Mouse (Mus musculus) urinary bladder, postnatal 14 days (tissue): ENCODE data around the gene Ghr.

ENCODE experiments used
- DNase-seq: peaks from one replicate; pipeline ENCODE4 v3.0.0; 2021; ENCODE audit warnings: low spot score

Ghr gene

DNA sequence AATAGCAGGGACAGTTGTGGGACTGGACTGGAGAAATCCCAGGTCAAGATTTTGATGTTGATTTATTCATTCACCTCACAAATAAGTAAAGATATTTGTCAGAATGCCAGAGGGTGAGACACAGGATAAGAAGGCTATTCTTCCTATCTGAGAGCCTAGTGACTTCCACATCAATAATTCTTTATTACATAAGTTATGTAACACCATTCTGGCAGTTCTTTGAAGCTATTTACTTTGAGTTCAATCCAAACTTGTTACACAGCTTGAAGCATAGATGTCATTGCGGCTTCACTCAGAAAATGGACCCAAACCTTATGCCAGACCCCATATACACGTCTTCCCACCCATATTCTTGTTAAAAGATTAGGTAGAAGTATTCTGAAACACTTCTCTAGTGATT, 133.7 kb downstream of the Ghr start:
- DNase-seq = no peak

DNA sequence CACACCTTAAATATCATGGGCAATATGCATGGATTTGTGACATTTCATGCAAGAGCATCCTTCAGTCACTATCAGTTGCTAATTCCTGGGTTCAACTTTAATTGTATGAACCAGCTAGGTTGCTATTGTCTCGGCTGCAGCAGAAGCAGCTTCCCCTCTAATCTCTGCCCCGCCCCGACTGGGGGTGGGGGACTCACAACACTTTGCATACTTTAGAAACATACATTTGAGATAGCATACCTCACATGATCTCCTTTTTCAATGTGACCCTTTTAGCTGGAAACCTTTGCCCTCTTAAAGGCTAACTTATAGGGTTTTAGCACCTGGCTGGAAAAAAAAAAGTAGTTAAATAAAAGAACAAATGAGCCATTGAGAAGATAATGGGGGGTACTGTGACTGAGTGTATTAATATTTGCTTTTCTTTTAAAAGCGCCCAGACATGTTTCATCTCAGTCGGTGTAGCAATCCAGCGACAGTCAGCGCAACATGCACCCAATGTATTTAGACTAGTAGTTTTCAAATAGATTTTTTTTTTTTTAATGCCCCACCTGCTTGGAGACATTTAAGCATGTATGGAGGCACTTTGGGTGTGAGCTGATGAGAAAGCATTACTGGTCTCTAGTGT, 137.9 kb downstream of the Ghr start:
- DNase-seq = no peak

- DNase-seq = no peak
These were observed 138.8 kb downstream of the Ghr start for GRCm38 (mm10) chr15:3444448-3445020.

DNA sequence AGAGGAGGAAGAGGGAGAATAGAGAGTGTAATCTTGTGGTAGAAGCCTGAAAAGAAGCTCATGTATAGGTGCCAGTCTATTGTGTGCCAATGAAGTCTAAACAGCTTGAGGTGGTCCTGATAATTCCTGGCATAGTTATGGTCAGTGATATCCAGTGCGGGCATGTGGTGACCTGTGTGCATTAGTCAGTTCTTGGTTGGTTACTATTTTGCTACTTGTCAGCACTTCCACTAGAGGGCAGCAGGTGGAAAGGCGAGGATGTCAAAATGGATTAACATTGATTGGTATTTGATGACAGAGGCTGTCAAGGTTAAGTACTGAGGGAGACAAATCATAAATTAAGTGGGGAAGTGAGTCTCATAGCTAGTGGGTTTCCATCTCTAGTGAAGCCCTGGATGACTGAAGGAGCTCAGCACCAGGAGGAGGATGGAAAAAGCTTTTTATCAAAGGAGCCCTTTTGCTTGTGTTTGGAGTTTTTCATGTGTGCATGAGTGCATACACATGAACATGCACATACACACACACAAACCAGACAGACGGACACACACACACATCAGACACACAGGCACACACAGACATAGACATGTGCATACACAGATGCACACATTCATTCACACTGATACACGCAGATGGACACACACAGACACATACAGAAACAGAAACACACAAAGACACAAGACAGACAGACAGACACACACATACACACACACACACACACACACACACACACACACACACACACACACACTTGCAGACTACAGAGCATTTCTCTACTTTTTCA, 141.6 kb downstream of the Ghr start:
- peak; percentile 53 for DNase-seq

- no peak for DNase-seq
These were observed 145.9 kb downstream of the Ghr start for GRCm38 (mm10) chr15:3437381-3437780.

DNA sequence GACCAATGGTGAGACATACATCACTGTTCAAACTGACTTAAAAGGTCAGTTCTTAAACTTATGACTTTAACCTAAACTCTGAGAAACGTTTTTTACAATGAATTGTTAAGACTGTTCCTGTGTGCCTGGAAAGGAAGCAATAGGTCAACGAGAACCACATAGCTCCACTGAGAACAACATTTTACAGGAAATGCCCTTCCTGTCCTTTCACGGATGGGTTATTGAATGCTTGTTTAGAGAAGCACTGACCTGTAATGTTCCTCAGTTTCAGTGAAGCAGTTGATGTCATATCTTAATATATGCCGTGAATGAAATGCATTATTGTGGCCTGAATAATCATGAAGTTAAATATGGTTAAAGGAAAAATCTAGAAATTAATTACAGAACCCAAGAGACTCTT, 147.7 kb downstream of the Ghr start:
- no peak for DNase-seq

DNA sequence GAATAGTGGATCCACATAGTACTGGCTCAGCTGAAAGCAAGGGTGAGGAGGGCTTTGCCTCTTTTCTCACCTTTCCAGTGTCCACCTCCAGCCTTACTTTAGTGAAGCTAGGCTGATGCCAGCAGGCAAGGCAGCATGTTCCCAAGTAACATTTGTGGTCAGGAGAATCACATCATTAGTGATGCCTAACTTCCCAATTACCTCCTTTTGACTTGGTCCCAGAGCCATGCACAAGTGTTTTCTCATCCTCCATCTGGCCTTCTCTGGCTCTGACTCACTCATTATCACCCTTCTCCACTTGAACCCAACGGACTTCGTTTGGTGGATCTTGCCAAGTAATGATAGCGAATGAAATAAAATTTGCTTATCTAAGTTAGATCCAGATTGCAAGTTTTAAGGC, 148.8 kb downstream of the Ghr start:
- no peak for DNase-seq

DNA sequence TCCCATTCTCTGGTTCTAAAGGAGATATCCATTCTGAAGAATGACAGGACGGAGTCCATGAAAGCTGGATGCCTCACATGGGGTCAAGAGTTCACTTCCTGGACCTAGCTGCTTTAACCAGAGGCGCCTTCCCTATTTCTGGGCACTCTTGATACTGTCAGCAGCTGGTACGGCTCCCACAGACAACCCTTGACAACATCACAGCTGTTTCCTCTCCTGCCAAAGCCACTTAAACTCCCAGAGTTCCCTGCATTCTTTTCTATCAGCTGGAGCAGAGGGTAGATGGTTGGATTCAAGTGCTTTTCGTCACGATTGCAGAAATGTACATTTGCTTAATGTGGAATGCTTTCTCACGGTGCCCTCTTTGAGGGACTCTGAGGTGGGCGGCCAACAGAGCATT, 150.0 kb downstream of the Ghr start:
- DNase-seq = peak; percentile 24

DNA sequence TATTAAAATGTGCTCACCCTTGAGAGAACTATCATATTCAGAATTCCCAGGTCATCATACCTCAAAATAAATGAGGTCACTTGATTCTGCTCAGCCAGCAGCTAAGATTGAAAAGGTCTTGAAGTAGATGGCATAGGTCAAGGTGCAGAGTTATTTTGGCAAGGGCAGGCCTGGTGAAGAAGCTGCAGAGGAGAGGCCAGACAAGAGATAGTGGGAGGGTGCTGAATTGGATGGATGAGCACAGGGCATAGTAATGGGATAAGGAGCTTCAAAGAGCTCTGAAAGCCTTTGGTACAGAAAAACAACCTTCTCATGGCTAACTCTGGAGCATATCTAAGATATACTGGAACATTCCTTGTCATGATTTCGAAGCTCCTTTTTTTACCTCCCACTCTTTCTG, 150.5 kb downstream of the Ghr start:
- DNase-seq = no peak

DNA sequence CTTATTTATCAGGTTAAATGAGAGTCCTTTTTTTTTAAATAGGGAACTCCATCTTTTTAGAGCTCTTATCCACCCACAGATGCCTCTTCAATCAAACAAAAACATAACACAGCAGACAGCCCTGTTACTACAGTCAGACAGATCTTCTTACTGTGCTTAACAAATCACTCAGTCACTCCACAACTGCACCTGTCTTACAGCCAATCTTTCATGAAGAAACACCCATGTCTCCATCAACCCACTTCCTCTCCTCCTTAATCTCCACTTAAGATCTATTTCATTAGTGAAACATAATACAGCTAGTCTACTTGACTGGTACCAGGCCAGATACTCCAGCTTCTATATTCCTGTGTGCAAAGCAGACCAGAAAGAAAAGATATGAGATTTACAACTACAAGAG, 153.9 kb downstream of the Ghr start:
- DNase-seq = no peak

DNA sequence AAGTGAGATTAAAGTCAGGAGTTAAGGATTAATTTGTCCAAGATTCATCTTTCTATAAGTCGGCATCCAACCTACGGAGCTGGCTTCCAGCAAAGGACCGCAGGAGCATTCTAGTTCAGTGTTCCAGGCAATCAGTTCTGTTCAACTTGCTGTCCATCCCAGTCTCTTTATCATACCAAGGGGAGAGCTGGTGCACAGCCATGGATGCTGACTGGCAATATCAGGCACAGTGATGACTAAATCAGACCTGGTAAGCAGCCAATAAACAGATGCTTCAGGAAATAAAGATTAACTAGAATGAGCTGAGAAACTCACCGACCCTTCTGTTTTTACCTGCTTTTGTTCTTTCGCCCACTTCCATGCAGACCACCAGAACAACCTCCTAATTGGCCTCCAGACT, 154.3 kb downstream of the Ghr start:
- no peak for DNase-seq

DNA sequence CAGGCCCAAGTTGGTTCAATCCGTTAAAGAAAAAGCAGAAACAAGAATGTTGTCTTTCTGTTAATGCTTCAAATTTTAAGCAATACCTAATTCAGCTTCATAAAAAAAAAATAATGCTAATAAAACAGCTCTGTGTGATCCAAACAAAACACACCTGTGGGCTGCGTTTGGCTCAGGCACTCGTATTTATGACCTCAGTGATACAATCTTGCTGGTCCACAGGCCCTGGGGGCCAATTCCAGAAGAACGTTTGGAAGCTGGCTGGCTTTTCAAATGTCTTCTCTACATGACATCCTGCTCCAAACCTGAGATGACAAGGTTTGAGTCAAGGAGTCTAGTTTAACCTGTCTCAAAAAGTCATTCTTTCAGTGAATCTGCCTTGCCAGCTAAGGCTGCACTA, 156.9 kb downstream of the Ghr start:
- no peak for DNase-seq

DNA sequence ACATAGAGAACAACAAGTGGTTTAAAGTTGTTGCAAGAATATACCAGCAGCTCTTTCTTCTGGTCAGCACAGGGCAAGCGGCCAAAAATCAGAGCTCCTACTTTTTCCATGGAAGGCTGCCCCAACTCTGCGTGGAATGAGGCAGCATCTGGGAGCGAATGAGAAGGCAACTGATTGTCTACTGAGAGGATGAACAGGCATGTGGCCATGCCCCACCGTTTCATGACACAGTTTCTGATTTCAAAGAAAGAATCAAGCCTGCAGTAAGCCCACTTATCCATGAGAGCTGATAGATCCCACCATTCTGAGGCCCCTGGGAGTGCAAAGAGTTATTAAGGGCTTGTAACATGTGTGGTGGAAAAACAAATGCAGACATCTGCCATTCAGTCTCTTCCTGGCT, 160.1 kb downstream of the Ghr start:
- DNase-seq = peak; percentile 17

DNA sequence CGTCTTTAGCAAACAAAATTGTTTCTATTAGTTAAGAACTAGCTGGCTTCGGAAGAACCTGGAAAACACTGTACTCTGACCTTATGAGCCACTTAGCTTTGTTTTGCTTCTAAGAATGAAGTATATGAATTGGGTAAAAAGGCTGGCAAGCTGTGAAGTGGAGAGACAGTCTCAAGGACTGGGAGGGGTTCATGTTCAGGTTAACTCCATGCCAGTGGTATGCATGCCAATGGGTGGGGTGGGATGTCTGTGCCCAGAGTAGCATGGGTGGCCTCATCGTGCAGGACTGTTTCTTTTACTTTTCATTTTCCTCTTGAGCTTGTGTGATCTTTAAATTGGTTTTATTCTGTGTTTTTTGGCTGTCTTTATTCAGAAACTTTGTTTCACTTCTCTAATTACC, 165.6 kb downstream of the Ghr start:
- no peak for DNase-seq

DNA sequence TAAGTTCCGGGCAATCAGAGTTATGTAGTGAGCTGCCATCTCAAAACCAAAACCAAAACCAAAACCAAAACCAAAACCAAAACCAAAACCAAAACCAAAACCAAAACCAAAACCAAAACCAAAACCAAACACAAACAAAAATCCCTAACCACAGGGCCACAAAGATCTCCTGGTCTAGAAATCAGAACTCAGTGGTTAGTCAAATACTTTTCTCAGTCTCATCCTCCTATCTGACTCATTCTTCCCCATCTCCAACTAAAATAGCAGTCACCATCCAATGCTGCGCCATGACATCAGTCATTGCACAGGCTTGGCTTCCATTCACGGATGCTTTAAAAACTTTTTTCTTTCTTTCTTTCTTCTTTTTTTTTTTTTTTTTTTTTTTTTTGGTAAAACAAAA, 170.2 kb downstream of the Ghr start:
- DNase-seq = no peak

- DNase-seq = no peak
These were observed 174.8 kb downstream of the Ghr start for GRCm38 (mm10) chr15:3408478-3408877.

DNA sequence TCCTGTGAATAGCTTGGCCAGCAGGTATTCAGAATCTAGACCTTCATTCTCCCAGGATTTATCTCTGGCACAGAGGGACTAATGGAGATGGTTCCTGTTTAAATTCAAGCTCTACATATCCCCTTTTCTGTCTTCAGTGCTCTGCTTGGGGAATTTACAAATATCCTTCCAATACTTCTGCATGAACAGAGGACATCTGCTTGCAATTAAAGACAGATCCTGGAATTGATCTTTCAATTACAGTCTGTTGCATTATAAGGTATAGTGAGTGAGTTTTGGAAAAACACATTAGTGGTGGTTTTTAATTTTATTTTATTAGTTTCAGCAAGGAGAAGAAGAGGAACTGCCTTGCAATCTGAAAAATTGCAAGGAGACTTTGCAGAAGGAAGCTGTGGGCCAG, 184.1 kb downstream of the Ghr start:
- DNase-seq = no peak

GRCm38 (mm10) chr15:3397369-3398100, 185.8 kb downstream of the Ghr start:
- no peak for DNase-seq

GRCm38 (mm10) chr15:3396149-3396548, 187.1 kb downstream of the Ghr start:
- DNase-seq = no peak

DNA sequence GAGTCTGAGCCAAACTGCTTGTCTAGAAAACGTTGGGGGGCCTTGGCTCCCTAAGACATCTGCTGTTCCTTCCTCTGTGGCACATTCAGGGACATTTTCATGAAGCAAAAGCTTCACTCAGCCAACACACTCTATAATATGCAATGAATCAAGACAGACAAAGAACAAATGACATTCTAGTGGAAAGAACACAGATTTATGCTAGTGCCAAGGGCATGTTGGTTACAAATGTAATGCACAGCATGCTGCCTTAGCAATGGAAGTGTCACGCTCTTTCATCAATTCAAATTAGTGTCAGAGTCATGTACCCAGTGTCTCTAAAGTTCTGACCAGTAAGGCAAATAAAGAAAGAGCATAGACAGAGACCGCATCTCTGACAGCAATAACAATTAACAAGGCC, 187.6 kb downstream of the Ghr start:
- no peak for DNase-seq

DNA sequence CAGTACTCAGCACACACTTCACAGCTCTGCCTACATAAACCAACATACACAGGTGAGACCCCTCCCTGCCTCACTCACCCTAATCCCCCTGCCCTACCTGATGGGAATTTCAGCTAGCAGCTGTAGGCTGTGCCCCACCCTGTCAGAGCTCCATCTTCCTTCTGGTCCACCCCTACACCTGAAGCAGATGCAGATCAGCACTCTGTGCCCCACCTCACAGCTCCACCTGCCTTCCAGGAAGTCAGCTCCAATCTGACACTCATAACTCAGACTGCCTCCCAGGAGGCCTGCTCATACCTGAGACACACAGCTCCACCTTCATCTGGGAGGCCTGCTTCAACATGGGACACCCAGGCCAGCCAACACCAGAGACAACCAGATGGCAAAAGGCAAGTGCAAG, 192.6 kb downstream of the Ghr start:
- DNase-seq = no peak

DNA sequence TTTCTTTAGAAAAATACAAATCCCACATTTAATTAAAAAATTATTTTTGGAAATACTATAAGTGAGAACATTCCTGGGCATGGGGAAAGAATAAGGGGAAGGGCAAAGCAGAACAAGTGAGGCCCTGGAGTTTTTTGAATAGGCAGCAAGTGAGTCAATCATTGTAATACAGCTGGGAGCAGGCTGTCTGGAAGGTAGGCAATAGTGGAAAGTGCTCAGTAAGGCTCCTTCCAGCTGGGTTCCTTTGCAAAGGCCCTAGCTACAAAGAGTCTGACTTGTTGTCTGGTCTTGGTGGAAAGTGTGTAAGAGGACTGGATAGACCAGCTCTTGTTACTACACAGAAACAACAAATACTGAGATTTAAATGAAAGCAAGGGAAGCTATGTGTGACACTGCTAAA, 194.3 kb downstream of the Ghr start:
- DNase-seq = no peak

DNA sequence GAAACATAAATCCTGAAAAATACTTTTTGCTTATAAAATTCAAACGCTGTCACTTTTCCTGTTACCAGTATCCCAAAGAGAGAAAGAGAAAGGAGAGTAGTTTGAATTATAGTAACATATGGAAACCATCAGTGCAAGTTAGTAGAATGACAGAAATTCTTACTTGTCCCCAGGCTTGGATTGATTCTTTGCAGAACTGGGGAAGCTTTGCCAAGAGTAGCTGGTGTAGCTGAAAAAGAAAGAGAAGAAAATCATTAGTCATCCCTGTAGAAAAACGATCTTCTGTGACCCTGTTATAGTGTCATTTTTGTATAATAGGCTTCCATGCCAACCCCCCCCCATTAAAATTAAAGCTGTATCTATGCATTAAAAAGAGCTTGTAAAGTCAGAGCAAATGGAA, 194.8 kb downstream of the Ghr start:
- no peak for DNase-seq
